Mouse (Mus musculus) midbrain, embryonic 10.5 days (tissue): ENCODE data around the gene Zfp330. TPM values are rescaled to one million over a fixed set of nuclear protein-coding genes. Genes with fewer than 3 reads are reported as not detected.

Experiments used
- DNase-seq: peaks from one replicate; pipeline ENCODE4 v3.0.0-alpha.2; 2017; ENCODE audit warnings: low spot score
- H3K27ac ChIP-seq: fragments of 300-500 bp; sonication (generic); replicated peaks from 2 replicates; pipeline ENCODE4 v1.5.1; 2016; ENCODE audit warnings: mild to moderate bottlenecking
- H3K27me3 ChIP-seq: fragments of 300-500 bp; sonication (generic); 2 replicates; pipeline ENCODE4 v1.6.1; 2016; ENCODE audit warnings: low read depth, mild to moderate bottlenecking; ENCODE audit not compliant: poor library complexity, severe bottlenecking
- H3K36me3 ChIP-seq: fragments of 300-500 bp; sonication (generic); 2 replicates; pipeline ENCODE4 v1.6.1; 2016; ENCODE audit warnings: mild to moderate bottlenecking, moderate library complexity
- H3K4me1 ChIP-seq: fragments of 300-500 bp; sonication (generic); 2 replicates; pipeline ENCODE4 v1.6.1; 2016
- H3K4me3 ChIP-seq: fragments of 300-500 bp; sonication (generic); 2 replicates; pipeline ENCODE4 v1.5.1; 2016; ENCODE audit warnings: mild to moderate bottlenecking, moderate library complexity
- H3K9me3 ChIP-seq: fragments of 300-500 bp; sonication (generic); replicated peaks from 2 replicates; pipeline ENCODE4 v1.6.1; 2016; ENCODE audit warnings: mild to moderate bottlenecking
- WGBS: fragments of 180-500 bp; shearing (Covaris S2); methylation state at CpG from one replicate; pipeline ENCODE4 v1.1.7; 2016; 5-methylcytosine and 5-hydroxymethylcytosine counted together
- polyA plus RNA-seq: library from polyadenylated mRNA; unstranded; fragments of >200 nt; fragmentation: Nextera tagmentation; extraction: Ambion mirVana; gene quantifications from 2 replicates; pipeline ENCODE4 v1.2.1, GENCODE M21; 2016

Zfp330 gene
- polyA plus RNA-seq: 73.0 and 81.6 TPM in 2 replicates

DNA sequence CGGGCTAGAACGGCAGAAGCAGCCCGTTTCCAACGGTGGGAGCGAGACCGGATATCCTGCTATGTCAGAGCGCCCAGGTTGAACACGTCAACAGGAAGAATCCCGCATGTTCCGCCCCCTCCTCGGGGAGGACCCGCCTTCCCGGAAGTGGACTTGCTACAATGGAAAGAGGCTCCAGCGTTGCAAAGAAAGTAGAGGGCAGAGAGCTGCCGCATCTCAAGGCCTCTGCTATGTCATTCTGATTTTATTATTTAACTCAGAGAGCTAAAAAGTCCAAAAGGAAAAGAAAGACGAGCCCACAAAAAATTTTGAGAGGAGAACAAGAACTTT, at the start of gene Zfp330:
Gene Zfp330, minus strand, starts transcription at position 68 of the 330 bp plus-strand sequence.
- under 1% methylated on average over 16 of the region's 16 CpGs for WGBS
- Histone ChIP-seq H3K9me3 (no peaks in the 10 kb centered on the region), H3K27me3 (no peaks in the 10 kb centered on the region), H3K27ac (peak within 1 kb of the TSS; percentile 93), H3K4me3 (peak within 1 kb of the TSS; percentile 88), H3K4me1 (peaks cover 24% of the 10 kb centered on the region), H3K36me3 (peaks cover 39% of the 10 kb centered on the region)
- DNase-seq: peak; percentile 91

DNA sequence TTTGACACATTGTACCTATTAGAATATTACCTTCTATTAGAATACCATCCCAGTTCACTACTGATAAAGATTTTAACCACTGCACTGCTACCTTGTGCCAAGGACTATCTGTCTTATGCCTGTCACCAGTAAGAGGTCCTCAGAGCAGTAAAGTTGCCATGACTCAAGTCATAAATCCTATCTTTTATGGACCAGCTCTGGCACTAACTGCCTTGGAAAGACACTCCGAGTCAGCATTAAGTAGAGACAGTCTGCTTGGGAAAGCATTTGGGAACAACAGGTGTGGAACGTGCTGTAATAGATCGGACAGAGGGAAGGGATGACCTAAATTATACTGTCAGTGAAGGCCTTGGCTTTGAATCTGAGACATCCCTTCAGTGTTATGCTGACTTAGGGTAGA, 4.0 kb upstream of the Zfp330 start:
- H3K27me3 ChIP-seq: no peaks in the 10 kb centered on the region
- no peaks in the 10 kb centered on the region for H3K9me3 ChIP-seq
- no peak overlapping the region for H3K27ac ChIP-seq
- DNase-seq: no peak
- peaks cover 23% of the 10 kb centered on the region for H3K4me1 ChIP-seq
- H3K4me3 ChIP-seq: no peak overlapping the region
- no peaks in the 10 kb centered on the region for H3K36me3 ChIP-seq
- 92% methylated on average over 3 of the region's 3 CpGs for WGBS

DNA sequence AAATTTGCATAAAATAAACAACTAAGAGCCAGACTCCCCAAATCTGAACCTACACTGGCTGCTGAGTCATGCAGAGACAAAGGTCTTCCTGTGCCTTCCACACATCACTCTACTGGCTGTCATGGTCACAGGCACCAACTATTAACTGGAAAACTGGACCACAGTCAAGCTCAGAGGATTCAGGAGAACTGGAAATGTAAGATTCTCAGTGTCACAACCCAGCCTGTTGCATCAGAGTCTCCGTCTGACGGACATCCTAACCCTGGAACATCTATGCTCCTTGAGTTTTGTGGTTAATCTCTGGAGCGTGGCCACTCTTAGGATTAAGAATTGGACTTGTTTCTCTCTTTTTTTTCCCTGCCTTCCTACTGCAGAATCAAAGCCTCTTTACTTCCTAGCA, 3.4 kb upstream of the Zfp330 start:
- Histone ChIP-seq H3K4me1 (peaks cover 24% of the 10 kb centered on the region), H3K9me3 (no peaks in the 10 kb centered on the region), H3K27ac (no peak overlapping the region), H3K27me3 (no peaks in the 10 kb centered on the region), H3K4me3 (no peak overlapping the region), H3K36me3 (peaks cover 5% of the 10 kb centered on the region)
- 82% methylated on average over 3 of the region's 3 CpGs for WGBS
- no peak for DNase-seq

DNA sequence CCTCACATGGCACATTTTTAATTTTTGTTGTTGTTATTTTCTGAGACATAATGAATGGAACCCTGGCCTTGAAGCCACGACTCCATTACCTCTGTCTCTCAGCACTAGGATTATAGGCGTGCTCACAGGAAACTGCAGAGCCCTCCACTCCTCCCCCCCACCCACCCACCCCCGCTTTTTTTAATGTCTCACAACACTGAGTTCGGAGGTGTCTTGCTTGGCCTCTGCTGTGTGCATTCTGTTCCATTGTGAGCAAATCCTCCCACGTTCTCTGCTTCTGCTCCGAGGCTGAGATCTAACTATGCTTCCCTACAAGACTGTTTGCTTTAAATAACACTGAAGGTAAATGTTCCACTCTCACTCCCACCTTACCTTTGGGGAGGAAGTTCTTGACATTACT, 522 bp upstream of the Zfp330 start:
- no peak for DNase-seq
- WGBS: 68% methylated on average over 6 of the region's 6 CpGs
- H3K4me1 ChIP-seq: peaks cover 24% of the 10 kb centered on the region
- no peaks in the 10 kb centered on the region for H3K9me3 ChIP-seq
- peaks cover 34% of the 10 kb centered on the region for H3K36me3 ChIP-seq
- no peaks in the 10 kb centered on the region for H3K27me3 ChIP-seq
- H3K4me3 ChIP-seq: peak overlapping the region; percentile 88
- H3K27ac ChIP-seq: peak overlapping the region; percentile 93

DNA sequence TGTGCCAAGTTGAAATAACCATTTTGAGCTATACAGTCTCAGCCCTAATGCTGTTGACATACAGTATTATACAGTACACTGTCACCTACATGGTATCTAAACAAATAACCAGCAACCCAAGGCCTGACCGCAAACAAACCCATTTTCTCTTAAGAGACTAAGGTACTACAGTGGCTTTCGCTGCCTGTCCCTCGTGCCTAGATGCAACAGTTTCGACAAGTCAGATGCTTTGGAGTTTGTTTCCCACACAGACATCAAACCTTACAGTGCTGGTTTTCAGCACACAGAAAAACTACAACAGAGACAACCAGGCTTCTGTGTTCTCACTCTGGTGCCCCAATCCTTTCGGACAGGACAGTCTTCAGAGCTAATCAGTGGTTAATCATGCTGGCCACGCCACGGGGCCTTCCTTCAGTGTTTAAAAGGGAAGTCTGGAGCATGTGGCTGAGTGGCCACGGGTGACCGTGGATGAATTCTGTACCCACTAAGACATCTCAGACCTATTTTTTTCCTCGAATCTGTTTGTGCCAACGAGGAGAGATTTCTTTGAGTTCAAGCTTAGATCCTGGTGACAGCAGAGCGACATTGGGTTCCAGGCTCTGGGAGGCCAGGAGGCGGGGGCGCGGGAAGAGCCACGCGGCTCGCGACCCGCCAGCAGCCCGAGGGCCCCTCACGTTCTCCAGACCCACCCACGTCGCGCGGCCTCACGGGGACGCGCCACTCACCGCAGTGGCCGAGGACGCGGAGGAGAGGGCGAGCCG, 448 bp downstream of the Zfp330 start:
- WGBS: 5% methylated on average over 35 of the region's 35 CpGs
- Histone ChIP-seq H3K4me1 (peaks cover 24% of the 10 kb centered on the region), H3K27me3 (no peaks in the 10 kb centered on the region), H3K36me3 (peaks cover 44% of the 10 kb centered on the region), H3K9me3 (no peaks in the 10 kb centered on the region), H3K27ac (peak overlapping the region; percentile 93), H3K4me3 (peak overlapping the region; percentile 88)
- no peak for DNase-seq

DNA sequence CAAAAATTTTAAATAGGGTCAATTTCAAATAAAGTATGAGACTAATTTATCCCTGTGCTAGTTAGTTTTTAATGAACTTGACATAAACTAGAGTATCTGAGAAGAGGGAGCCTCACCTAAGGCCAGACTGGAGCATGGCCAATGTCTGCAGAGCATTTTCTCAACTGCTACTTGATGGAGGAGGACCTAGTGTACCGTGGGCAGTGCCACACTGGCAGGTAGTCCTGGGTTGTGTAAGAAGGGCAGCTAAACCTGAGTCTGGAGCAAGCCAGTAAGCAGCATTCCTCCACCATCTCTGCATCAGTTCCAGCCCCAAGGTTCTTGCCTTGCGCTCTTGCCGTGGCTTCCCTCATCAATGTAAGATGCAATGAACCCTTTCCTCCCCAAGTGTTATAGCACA, 3.1 kb downstream of the Zfp330 start:
- H3K4me1 ChIP-seq: peaks cover 22% of the 10 kb centered on the region
- 95% methylated on average over 3 of the region's 3 CpGs for WGBS
- no peak for DNase-seq
- peaks cover 69% of the 10 kb centered on the region for H3K36me3 ChIP-seq
- H3K27me3 ChIP-seq: no peaks in the 10 kb centered on the region
- no peaks in the 10 kb centered on the region for H3K9me3 ChIP-seq
- H3K4me3 ChIP-seq: no peak overlapping the region
- no peak overlapping the region for H3K27ac ChIP-seq

DNA sequence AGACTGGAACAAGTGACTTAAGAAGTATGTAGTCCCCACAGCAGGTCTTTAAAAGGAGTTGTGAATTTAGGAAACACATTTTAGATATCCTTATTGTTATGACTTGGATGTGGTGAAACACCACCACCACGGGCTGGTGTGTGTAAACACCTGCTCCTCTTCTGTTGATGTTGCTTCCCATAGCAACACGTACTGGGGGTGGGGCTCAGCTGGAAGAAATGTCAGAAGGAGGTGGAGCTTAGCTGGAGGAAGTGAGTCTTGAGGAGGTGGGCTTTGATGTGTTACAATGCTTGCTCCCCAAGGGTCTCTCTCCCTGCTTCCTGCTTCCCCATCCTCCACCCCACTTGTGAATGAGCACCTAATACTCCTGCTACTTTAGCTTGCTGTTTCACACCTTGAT, 14.9 kb downstream of the Zfp330 start:
- H3K27me3 ChIP-seq: no peaks in the 10 kb centered on the region
- H3K4me1 ChIP-seq: no peaks in the 10 kb centered on the region
- H3K27ac ChIP-seq: no peak overlapping the region
- 43% methylated on average over 2 of the region's 2 CpGs for WGBS
- no peak overlapping the region for H3K4me3 ChIP-seq
- H3K36me3 ChIP-seq: peaks cover 29% of the 10 kb centered on the region
- no peak for DNase-seq
- no peaks in the 10 kb centered on the region for H3K9me3 ChIP-seq

DNA sequence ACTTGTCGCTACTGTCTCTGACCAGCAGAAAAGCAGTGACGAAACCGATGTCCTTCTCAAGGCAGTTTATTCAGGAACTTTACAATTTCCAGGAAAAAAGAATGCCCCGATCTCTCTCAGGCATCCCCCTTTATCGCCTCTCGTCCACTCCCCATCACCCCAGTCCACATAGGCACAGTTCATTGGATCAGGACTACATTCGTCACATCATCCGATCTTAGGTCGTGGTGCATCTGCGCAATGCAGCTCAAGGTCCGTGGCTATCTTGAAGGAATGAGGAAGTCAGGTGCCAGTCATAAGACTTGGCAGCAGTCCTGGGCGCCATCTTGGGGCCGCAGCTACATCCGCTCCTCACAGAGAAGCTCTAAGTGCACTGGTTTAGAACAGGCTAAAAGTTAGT, 19.0 kb downstream of the Zfp330 start:
- H3K27me3 ChIP-seq: no peaks in the 10 kb centered on the region
- no peaks in the 10 kb centered on the region for H3K4me1 ChIP-seq
- H3K36me3 ChIP-seq: no peaks in the 10 kb centered on the region
- no peak overlapping the region for H3K4me3 ChIP-seq
- no peak overlapping the region for H3K27ac ChIP-seq
- DNase-seq: no peak
- 96% methylated on average over 14 of the region's 14 CpGs for WGBS
- peaks cover 13% of the 10 kb centered on the region; the same call in 1 of the 2 replicates for H3K9me3 ChIP-seq

DNA sequence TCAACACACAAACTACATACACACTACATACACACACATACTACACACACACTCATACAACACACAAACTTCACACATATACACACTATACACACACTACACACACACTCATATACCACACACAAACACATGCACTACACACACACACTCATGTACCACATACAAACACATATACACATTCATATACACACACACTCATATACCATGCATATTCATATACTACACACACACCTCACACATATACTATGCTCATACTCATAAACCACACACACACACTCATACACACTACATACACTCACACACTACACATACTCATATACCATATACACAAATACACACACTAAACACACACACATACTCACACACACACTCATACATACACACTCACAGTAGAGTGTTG, 27.3 kb downstream of the Zfp330 start:
- Histone ChIP-seq H3K27ac (no peak overlapping the region), H3K4me1 (0 out of 2 replicates have a peak, but pooled peaks cover 5% of the 10 kb centered on the region), H3K9me3 (peaks cover 9% of the 10 kb centered on the region), H3K27me3 (no peaks in the 10 kb centered on the region), H3K36me3 (no peaks in the 10 kb centered on the region), H3K4me3 (no peak overlapping the region)
- no peak for DNase-seq

DNA sequence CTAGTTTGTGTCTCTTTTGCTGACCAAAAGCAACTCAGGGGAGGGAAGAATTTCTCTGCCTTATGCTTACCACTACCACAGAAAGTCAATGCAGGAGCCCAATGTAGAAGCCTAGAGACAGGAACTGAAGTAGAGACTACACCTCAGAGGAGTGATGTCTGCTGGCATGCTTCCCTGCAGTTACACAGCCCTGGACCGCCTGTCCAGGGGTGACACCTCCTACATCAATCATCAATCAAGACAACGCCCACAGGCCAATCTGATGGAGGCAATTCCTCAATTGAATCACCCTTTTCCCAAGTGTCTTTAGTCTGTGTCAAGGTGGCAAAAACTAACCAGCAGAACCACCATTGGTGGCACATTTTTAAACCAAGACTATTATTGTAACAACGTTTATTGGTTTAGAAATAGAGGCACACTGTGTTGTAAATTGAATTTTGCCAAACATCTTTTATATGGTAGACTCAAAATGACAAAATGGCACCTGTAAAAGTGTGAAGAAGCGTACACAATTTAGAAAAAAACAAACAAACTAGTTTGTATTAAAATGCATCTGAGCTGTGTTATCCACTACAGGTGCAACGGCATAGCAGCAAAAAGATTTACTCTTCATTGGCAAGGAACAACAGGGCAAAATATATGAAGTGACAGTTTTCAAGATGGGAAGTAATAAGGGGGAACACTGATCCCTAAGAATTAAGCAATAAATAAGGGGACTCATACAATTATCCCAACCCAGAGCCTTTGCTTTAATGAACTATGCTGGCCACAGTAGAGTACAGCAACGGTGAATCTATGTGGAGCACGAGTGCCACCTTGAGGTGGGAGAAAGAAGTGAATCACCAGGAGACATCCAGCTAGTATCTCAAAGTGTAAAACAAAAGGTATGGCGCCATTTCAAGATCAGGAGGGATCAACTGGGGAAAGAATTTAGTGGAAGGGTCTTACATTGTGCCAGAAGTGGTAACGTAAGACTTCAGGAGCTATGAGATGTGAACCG, 29.8 kb downstream of the Zfp330 start:
- 0 out of 2 replicates have a peak, but pooled peaks cover 5% of the 10 kb centered on the region for H3K4me1 ChIP-seq
- H3K9me3 ChIP-seq: peaks cover 9% of the 10 kb centered on the region
- no peaks in the 10 kb centered on the region for H3K36me3 ChIP-seq
- no peaks in the 10 kb centered on the region for H3K27me3 ChIP-seq
- DNase-seq: peak; percentile 64
- 53% methylated on average over 10 of the region's 10 CpGs for WGBS
- no peak overlapping the region for H3K4me3 ChIP-seq
- no peak overlapping the region for H3K27ac ChIP-seq
